Mouse (Mus musculus) embryonic fibroblast, embryonic 13.5 days (primary cell): ENCODE data around the gene Fam222b.

Experiments used
- CTCF ChIP-seq: IDR thresholded peaks from 2 replicates; pipeline ENCODE4 v1.5.1; 2011; ENCODE audit warnings: mild to moderate bottlenecking, control low read depth, low read length, moderate library complexity, borderline replicate concordance; ENCODE audit not compliant: insufficient read depth
- POLR2A ChIP-seq: IDR thresholded peaks from 2 replicates; pipeline ENCODE4 v1.6.1; 2011; ENCODE audit warnings: low read depth, mild to moderate bottlenecking, control low read depth, low read length, moderate library complexity

DNA sequence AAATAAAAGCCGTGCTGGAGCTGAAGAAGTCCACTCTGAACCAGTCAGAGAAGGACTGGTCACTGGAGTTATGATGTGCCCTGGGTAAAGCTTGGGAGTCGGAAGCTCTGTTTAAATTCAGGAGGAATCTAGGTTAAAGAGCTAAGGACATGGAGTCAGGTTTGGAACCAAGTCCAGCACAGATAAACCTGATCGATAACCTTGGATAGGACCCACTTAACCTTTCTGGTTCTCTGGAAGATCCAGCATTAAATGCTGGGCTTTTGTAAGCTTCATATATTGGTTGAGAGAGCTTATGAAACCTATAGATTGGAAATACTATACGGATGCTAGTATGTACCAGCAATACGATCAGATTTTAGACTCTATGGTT is 670 bp downstream of the Fam222b start:
- TF ChIP-seq POLR2A (no peak), CTCF (no peak)
